Mouse (Mus musculus): ENCODE results near the gene H2al2a. TPM values are rescaled to one million over a fixed set of nuclear protein-coding genes. Genes with fewer than 3 reads are reported as not detected.
"Not testable (repeated sequence)": the region's sequence is repeated elsewhere in the genome, so short reads cannot be mapped to it uniquely, and the experiment has no call there.

H2al2a gene
- polyA plus RNA-seq, 1 experiment from 2014 or later = not detected

- Histone ChIP-seq H3K9me3 (no peaks in the 10 kb centered on the region), H3K27me3 (no peaks in the 10 kb centered on the region), H3K36me3 (no peaks in the 10 kb centered on the region), H3K4me2 (replicated peaks) (no peak overlapping the region), H3K9ac (no peak overlapping the region), H3K27ac (no peak overlapping the region), H3K4me1 (peaks cover 18% of the 10 kb centered on the region), H3K4me3 (no peak overlapping the region)
- ATAC-seq (ENCODE audit: low FRiP score, low read depth) = no peak
- 93% methylated on average over 3 of the region's 3 CpGs for WGBS
Measured at GRCm38 (mm10) chr2:18002306-18002705, 5.5 kb upstream of the H2al2a start.

GRCm38 (mm10) chr2:17989562-17989961, 7.2 kb downstream of the H2al2a start:
- no peaks in the 10 kb centered on the region for H3K36me3 ChIP-seq
- ATAC-seq (ENCODE audit: low FRiP score, low read depth) = no peak

DNA sequence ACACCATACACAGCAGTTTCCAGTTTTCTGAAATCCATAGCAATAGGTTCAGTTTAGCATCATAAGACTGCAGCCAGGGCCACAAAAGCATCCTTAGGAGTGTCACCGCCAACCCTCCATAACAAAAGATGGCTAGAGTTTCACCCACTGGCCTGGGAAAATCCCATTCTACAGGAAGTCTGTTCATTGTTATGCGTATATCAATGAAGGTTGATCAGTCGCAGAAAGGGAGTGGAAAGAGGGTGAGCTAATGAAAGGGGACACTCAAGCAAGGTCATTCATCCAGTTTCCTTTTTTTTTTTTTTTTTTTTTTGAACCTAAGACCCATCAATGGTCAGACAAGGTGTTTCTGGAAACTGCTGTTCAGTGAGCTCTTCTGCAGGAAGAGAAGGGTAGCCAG, 7.6 kb downstream of the H2al2a start:
- no peak overlapping the region for H3K27ac ChIP-seq
- no peak overlapping the region for H3K4me3 ChIP-seq
- H3K9me3 ChIP-seq = peaks cover 5% of the 10 kb centered on the region; the same call in 1 of the 2 replicates
- H3K4me1 ChIP-seq = no peaks in the 10 kb centered on the region
- no peak overlapping the region for H3K4me2 ChIP-seq (replicated peaks)
- no peak for ATAC-seq (ENCODE audit: low FRiP score, low read depth)
- H3K36me3 ChIP-seq = no peaks in the 10 kb centered on the region
- H3K27me3 ChIP-seq = no peaks in the 10 kb centered on the region
- no peak overlapping the region for H3K9ac ChIP-seq
- 75% methylated on average over 3 of the region's 3 CpGs for WGBS

More at GRCm38 (mm10) chr2:17989562-17989961, 7.2 kb downstream of the H2al2a start:
- no peak overlapping the region for H3K9ac ChIP-seq
- H3K9me3 ChIP-seq = peaks cover 5% of the 10 kb centered on the region; the same call in 1 of the 2 replicates
- no peak overlapping the region for H3K4me3 ChIP-seq
- H3K27me3 ChIP-seq = no peaks in the 10 kb centered on the region
- H3K27ac ChIP-seq = no peak overlapping the region
- H3K4me2 ChIP-seq (replicated peaks) = no peak overlapping the region
- H3K4me1 ChIP-seq = no peaks in the 10 kb centered on the region

- no peak overlapping the region for H3K9ac ChIP-seq
- ATAC-seq (ENCODE audit: low FRiP score, low read depth) = no peak
- H3K4me3 ChIP-seq = no peak overlapping the region
- no peaks in the 10 kb centered on the region for H3K36me3 ChIP-seq
- no peaks in the 10 kb centered on the region for H3K4me1 ChIP-seq
- 76% methylated on average over 3 of the region's 3 CpGs for WGBS
- H3K27me3 ChIP-seq = no peaks in the 10 kb centered on the region
- peaks cover 5% of the 10 kb centered on the region; the same call in 1 of the 2 replicates for H3K9me3 ChIP-seq
- no peak overlapping the region for H3K4me2 ChIP-seq (replicated peaks)
- no peak overlapping the region for H3K27ac ChIP-seq
Measured at GRCm38 (mm10) chr2:17986694-17987093, 10.1 kb downstream of the H2al2a start.

- no peak overlapping the region for H3K4me3 ChIP-seq
- H3K36me3 ChIP-seq = no peaks in the 10 kb centered on the region
- WGBS = 89% methylated on average over 3 of the region's 3 CpGs
- H3K9ac ChIP-seq = no peak overlapping the region
- H3K27me3 ChIP-seq = no peaks in the 10 kb centered on the region
- no peak overlapping the region for H3K4me2 ChIP-seq (replicated peaks)
- peaks cover 5% of the 10 kb centered on the region; the same call in 1 of the 2 replicates for H3K9me3 ChIP-seq
- H3K27ac ChIP-seq = no peak overlapping the region
- no peak for ATAC-seq (ENCODE audit: low FRiP score, low read depth)
- no peaks in the 10 kb centered on the region for H3K4me1 ChIP-seq
Measured at GRCm38 (mm10) chr2:17984774-17985173, 12.0 kb downstream of the H2al2a start.

- Histone ChIP-seq H3K36me3 (no peaks in the 10 kb centered on the region), H3K4me3 (no peak overlapping the region), H3K4me2 (replicated peaks) (no peak overlapping the region), H3K9ac (no peak overlapping the region), H3K27me3 (no peaks in the 10 kb centered on the region), H3K4me1 (no peaks in the 10 kb centered on the region), H3K27ac (no peak overlapping the region), H3K9me3 (peaks cover 9% of the 10 kb centered on the region; the same call in 1 of the 2 replicates)
- no peak for ATAC-seq (ENCODE audit: low FRiP score, low read depth)
- WGBS = 89% methylated on average over 1 of the region's 1 CpGs
Measured at GRCm38 (mm10) chr2:17982747-17983146, 14.0 kb downstream of the H2al2a start.

- Histone ChIP-seq H3K27me3 (no peaks in the 10 kb centered on the region), H3K4me3 (no peak overlapping the region), H3K4me2 (replicated peaks) (no peak overlapping the region), H3K27ac (no peak overlapping the region), H3K9ac (no peak overlapping the region), H3K4me1 (peaks cover 5% of the 10 kb centered on the region; the same call in 1 of the 2 replicates), H3K9me3 (0 out of 2 replicates have a peak, but pooled peaks cover 4% of the 10 kb centered on the region), H3K36me3 (no peaks in the 10 kb centered on the region)
- WGBS = 93% methylated on average over 6 of the region's 6 CpGs
- ATAC-seq (ENCODE audit: low FRiP score, low read depth) = no peak
Measured at GRCm38 (mm10) chr2:17978706-17979105, 18.1 kb downstream of the H2al2a start.

GRCm38 (mm10) chr2:17978251-17978650, 18.5 kb downstream of the H2al2a start:
- not testable (repeated sequence) for H3K36me3 ChIP-seq; H3K4me1 ChIP-seq; H3K27ac ChIP-seq; H3K27me3 ChIP-seq; H3K4me2 ChIP-seq (replicated peaks); H3K4me3 ChIP-seq; H3K9ac ChIP-seq; ATAC-seq (ENCODE audit: low FRiP score, low read depth); H3K9me3 ChIP-seq
- 90% methylated on average over 7 of the region's 7 CpGs for WGBS

DNA sequence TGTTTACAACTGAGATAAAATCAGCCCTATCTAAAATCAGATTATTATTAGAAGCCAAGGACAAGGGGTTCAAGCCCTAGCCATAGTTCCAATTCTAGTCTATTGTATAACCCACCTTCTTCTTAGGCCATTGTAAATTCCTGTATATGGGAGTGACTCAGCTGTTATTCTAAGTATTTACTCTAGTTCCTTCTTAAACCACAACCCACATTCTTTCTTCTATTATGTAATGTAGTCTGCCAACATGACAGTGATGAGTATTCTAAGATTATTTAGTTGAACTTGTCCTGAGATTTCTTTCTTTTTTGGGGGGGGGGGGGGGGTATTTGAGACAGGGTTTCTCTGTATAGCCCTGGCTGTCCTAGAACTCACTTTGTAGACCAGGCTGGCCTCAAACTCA, 19.1 kb downstream of the H2al2a start:
- not testable (repeated sequence) for H3K27me3 ChIP-seq; H3K9me3 ChIP-seq; ATAC-seq (ENCODE audit: low FRiP score, low read depth); H3K4me2 ChIP-seq (replicated peaks); H3K4me1 ChIP-seq; H3K36me3 ChIP-seq; H3K9ac ChIP-seq; H3K27ac ChIP-seq; H3K4me3 ChIP-seq

GRCm38 (mm10) chr2:17975601-17976327, 21.0 kb downstream of the H2al2a start:
- WGBS = 56% methylated on average over 4 of the region's 4 CpGs
- H3K4me2 ChIP-seq (replicated peaks) = no peak overlapping the region
- H3K4me3 ChIP-seq = no peak overlapping the region
- no peak for ATAC-seq (ENCODE audit: low FRiP score, low read depth)
- no peak overlapping the region for H3K9ac ChIP-seq
- H3K4me1 ChIP-seq = peaks cover 10% of the 10 kb centered on the region
- no peak overlapping the region for H3K27ac ChIP-seq
- no peaks in the 10 kb centered on the region for H3K27me3 ChIP-seq
- 0 out of 2 replicates have a peak, but pooled peaks cover 4% of the 10 kb centered on the region for H3K9me3 ChIP-seq
- no peaks in the 10 kb centered on the region for H3K36me3 ChIP-seq

DNA sequence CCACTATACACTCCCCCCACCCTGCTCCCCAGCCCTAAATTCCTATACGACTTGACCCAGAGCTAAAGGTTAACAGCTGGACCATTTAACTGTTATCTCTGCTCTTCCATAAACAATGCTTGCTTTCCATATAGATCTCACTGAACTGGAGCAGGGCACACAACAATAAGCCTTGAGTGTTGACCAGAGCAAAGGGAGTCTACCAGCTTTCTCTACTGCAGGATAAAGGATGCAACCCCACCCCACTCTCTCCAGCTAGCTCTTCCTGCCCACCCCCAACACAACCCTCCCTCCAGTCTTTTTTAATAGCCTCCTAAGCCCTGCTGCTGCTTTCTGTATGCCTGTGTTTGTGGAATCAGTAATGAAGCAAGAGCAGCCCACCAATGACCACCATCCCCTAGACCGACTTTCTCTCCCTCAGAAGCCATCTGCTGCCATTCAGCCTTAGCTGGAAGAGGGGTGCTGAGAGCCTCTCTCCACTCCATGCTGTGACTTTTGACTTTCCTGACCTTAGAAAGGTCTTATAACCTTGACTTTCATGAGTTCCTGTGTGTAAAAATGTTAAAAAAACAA, 22.8 kb downstream of the H2al2a start:
- Histone ChIP-seq H3K4me1 (peaks cover 18% of the 10 kb centered on the region), H3K4me2 (replicated peaks) (no peak overlapping the region), H3K27me3 (no peaks in the 10 kb centered on the region), H3K9ac (no peak overlapping the region), H3K36me3 (no peaks in the 10 kb centered on the region), H3K9me3 (0 out of 2 replicates have a peak, but pooled peaks cover 4% of the 10 kb centered on the region), H3K4me3 (no peak overlapping the region), H3K27ac (no peak overlapping the region)
- ATAC-seq (ENCODE audit: low FRiP score, low read depth) = no peak
- 20% methylated on average over 2 of the region's 2 CpGs for WGBS

- Histone ChIP-seq H3K4me3 (no peak overlapping the region), H3K27me3 (no peaks in the 10 kb centered on the region), H3K36me3 (no peaks in the 10 kb centered on the region), H3K9me3 (no peaks in the 10 kb centered on the region), H3K4me1 (peaks cover 18% of the 10 kb centered on the region), H3K9ac (no peak overlapping the region), H3K27ac (no peak overlapping the region), H3K4me2 (replicated peaks) (no peak overlapping the region)
- ATAC-seq (ENCODE audit: low FRiP score, low read depth) = no peak
- 82% methylated on average over 5 of the region's 5 CpGs for WGBS
Measured at GRCm38 (mm10) chr2:17973246-17973645, 23.5 kb downstream of the H2al2a start.

Data from limb, embryonic 13.5 days (tissue).